Mouse (Mus musculus): ENCODE data around the gene Emilin1.
A peak's percentile ranks its signal among the peaks of the same experiment; 100 is the strongest.

Gene Emilin1

GRCm38 (mm10) chr5:30925217-30925616 lies 12.0 kb downstream of the Emilin1 start:
- DNase-seq (ENCODE audit: low spot score in 2 of 2) = no peak

GRCm38 (mm10) chr5:30926073-30926472 lies 12.9 kb downstream of the Emilin1 start:
- DNase-seq (ENCODE audit: low spot score in 2 of 2) = no peak

- DNase-seq (ENCODE audit: low spot score in 2 of 2) = no peak
Measured at GRCm38 (mm10) chr5:30927945-30928529, 14.8 kb downstream of the Emilin1 start.

- DNase-seq (ENCODE audit: low spot score in 2 of 2) = peak; percentile 35 to 58
Measured at GRCm38 (mm10) chr5:30930121-30930520, 16.9 kb downstream of the Emilin1 start.

- DNase-seq (ENCODE audit: low spot score in 2 of 2) = no peak
Measured at GRCm38 (mm10) chr5:30930846-30931245, 17.6 kb downstream of the Emilin1 start.

- DNase-seq (ENCODE audit: low spot score in 2 of 2) = no peak
Measured at GRCm38 (mm10) chr5:30931378-30931777, 18.2 kb downstream of the Emilin1 start.

GRCm38 (mm10) chr5:30933705-30934104 lies 20.5 kb downstream of the Emilin1 start:
- DNase-seq (ENCODE audit: low spot score in 2 of 2) = no peak

GRCm38 (mm10) chr5:30934725-30935461 lies 21.7 kb downstream of the Emilin1 start:
- DNase-seq (ENCODE audit: low spot score in 2 of 2) = no peak

GRCm38 (mm10) chr5:30943004-30943403 lies 29.8 kb downstream of the Emilin1 start:
- no peak for DNase-seq (ENCODE audit: low spot score in 2 of 2)

- no peak for DNase-seq (ENCODE audit: low spot score in 2 of 2)
Measured at GRCm38 (mm10) chr5:30944344-30944743, 31.1 kb downstream of the Emilin1 start.

- no peak for DNase-seq (ENCODE audit: low spot score in 2 of 2)
Measured at GRCm38 (mm10) chr5:30944956-30945781, 32.0 kb downstream of the Emilin1 start, which contains the start of gene Cgref1. Cgref1 (minus strand) TSS chr5:30945591.

GRCm38 (mm10) chr5:30948620-30949019 lies 35.4 kb downstream of the Emilin1 start:
- no peak for DNase-seq (ENCODE audit: low spot score in 2 of 2)

GRCm38 (mm10) chr5:30949654-30950326 lies 36.6 kb downstream of the Emilin1 start:
- peak; percentile 72 to 81 for DNase-seq (ENCODE audit: low spot score in 2 of 2)

- no peak for DNase-seq (ENCODE audit: low spot score in 2 of 2)
Measured at GRCm38 (mm10) chr5:30950451-30950850, 37.2 kb downstream of the Emilin1 start.

GRCm38 (mm10) chr5:30950922-30951321 lies 37.7 kb downstream of the Emilin1 start:
- DNase-seq (ENCODE audit: low spot score in 2 of 2) = no peak

GRCm38 (mm10) chr5:30951706-30952105 lies 38.5 kb downstream of the Emilin1 start:
- no peak for DNase-seq (ENCODE audit: low spot score in 2 of 2)

- no peak for DNase-seq (ENCODE audit: low spot score in 2 of 2)
Measured at GRCm38 (mm10) chr5:30952551-30952950, 39.3 kb downstream of the Emilin1 start.

GRCm38 (mm10) chr5:30954065-30954464 lies 40.9 kb downstream of the Emilin1 start:
- DNase-seq (ENCODE audit: low spot score in 2 of 2) = no peak

GRCm38 (mm10) chr5:30954556-30954955 lies 41.4 kb downstream of the Emilin1 start:
- DNase-seq (ENCODE audit: low spot score in 2 of 2) = no peak

GRCm38 (mm10) chr5:30955751-30956150 lies 42.5 kb downstream of the Emilin1 start:
- no peak for DNase-seq (ENCODE audit: low spot score in 2 of 2)

- no peak for DNase-seq (ENCODE audit: low spot score in 2 of 2)
Measured at GRCm38 (mm10) chr5:30957891-30958290, 44.7 kb downstream of the Emilin1 start.
